Mouse (Mus musculus): ENCODE measurements around the gene Rgs6. TPM values are rescaled to one million over a fixed set of nuclear protein-coding genes. Genes with fewer than 3 reads are reported as not detected.

The Rgs6 gene
- polyA plus RNA-seq, 1 experiment from 2014 or later, result 14.3 TPM

- Histone ChIP-seq H3K4me3 (ENCODE audit: low read depth, low read length) (no peak overlapping the region), H3K27me3 (ENCODE audit: control insufficient read depth, insufficient read depth, low read length) (no peaks in the 10 kb centered on the region), H3K9ac (ENCODE audit: low read depth, low read length) (no peak overlapping the region), H3K9me3 (replicated peaks; ENCODE audit: control insufficient read depth, low read length) (no peaks in the 10 kb centered on the region), H3K36me3 (ENCODE audit: control insufficient read depth, insufficient read depth, low read length) (no peaks in the 10 kb centered on the region), H3K27ac (ENCODE audit: low read depth, low read length) (no peak overlapping the region), H3K4me2 (no peak overlapping the region), H3K4me1 (ENCODE audit: control insufficient read depth, insufficient read depth, low read length) (no peaks in the 10 kb centered on the region)
- no peak for ATAC-seq (replicated peaks; ENCODE audit: insufficient number of reproducible peaks, low FRiP score, low TSS enrichment)
Measured at GRCm38 (mm10) chr12:82710376-82710775, 122.3 kb downstream of the Rgs6 start.

- ATAC-seq (replicated peaks; ENCODE audit: insufficient number of reproducible peaks, low FRiP score, low TSS enrichment), result no peak
- Histone ChIP-seq H3K4me1 (ENCODE audit: control insufficient read depth, insufficient read depth, low read length) (no peaks in the 10 kb centered on the region), H3K36me3 (ENCODE audit: control insufficient read depth, insufficient read depth, low read length) (no peaks in the 10 kb centered on the region), H3K4me2 (no peak overlapping the region), H3K9me3 (replicated peaks; ENCODE audit: control insufficient read depth, low read length) (no peaks in the 10 kb centered on the region), H3K27ac (ENCODE audit: low read depth, low read length) (no peak overlapping the region), H3K27me3 (ENCODE audit: control insufficient read depth, insufficient read depth, low read length) (no peaks in the 10 kb centered on the region), H3K9ac (ENCODE audit: low read depth, low read length) (no peak overlapping the region), H3K4me3 (ENCODE audit: low read depth, low read length) (no peak overlapping the region)
- WGBS (ENCODE audit: insufficient replicate concordance), result 53% methylated on average over 2 of the region's 2 CpGs
Measured at GRCm38 (mm10) chr12:82714284-82714683, 126.2 kb downstream of the Rgs6 start.

GRCm38 (mm10) chr12:82723017-82723540 lies 135.0 kb downstream of the Rgs6 start:
- no peak overlapping the region for H3K4me3 ChIP-seq (ENCODE audit: low read depth, low read length)
- WGBS (ENCODE audit: insufficient replicate concordance), result 53% methylated on average over 8 of the region's 8 CpGs

DNA sequence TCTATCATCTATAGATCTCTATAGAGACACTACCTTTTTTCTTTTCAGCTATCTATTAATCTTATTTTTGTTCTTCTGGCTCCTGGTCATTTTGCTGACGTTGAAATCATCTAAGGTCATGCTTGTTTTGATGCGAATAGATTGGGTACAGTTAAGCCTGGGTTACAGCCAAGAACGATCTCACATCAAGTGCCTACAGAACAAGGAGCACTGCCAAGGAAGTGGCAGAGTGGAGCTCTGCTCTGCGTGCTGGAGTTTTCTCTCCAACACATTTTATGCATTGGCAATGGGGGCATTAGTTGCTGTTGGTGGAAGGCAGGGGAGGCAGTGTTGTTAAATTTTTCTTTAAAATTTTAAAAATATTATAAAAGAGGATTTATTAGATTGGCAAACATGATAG lies 138.2 kb downstream of the Rgs6 start:
- 91% methylated on average over 4 of the region's 4 CpGs for WGBS (ENCODE audit: insufficient replicate concordance)
- H3K9me3 ChIP-seq (replicated peaks; ENCODE audit: control insufficient read depth, low read length), result no peaks in the 10 kb centered on the region
- ATAC-seq (replicated peaks; ENCODE audit: insufficient number of reproducible peaks, low FRiP score, low TSS enrichment), result no peak

More at GRCm38 (mm10) chr12:82723017-82723540, 135.0 kb downstream of the Rgs6 start:
- Histone ChIP-seq H3K4me2 (no peak overlapping the region), H3K4me1 (ENCODE audit: control insufficient read depth, insufficient read depth, low read length) (no peaks in the 10 kb centered on the region; the same call in 1 of the 2 replicates), H3K36me3 (ENCODE audit: control insufficient read depth, insufficient read depth, low read length) (no peaks in the 10 kb centered on the region), H3K27me3 (ENCODE audit: control insufficient read depth, insufficient read depth, low read length) (no peaks in the 10 kb centered on the region), H3K9ac (ENCODE audit: low read depth, low read length) (no peak overlapping the region), H3K27ac (ENCODE audit: low read depth, low read length) (peak overlapping the region; percentile 60), H3K9me3 (replicated peaks; ENCODE audit: control insufficient read depth, low read length) (no peaks in the 10 kb centered on the region)
- ATAC-seq (replicated peaks; ENCODE audit: insufficient number of reproducible peaks, low FRiP score, low TSS enrichment), result peak; percentile 42; the same call in 1 of the 2 replicates

GRCm38 (mm10) chr12:82731587-82731986 lies 143.5 kb downstream of the Rgs6 start:
- Histone ChIP-seq H3K4me3 (ENCODE audit: low read depth, low read length) (no peak overlapping the region), H3K9ac (ENCODE audit: low read depth, low read length) (no peak overlapping the region), H3K36me3 (ENCODE audit: control insufficient read depth, insufficient read depth, low read length) (no peaks in the 10 kb centered on the region), H3K9me3 (replicated peaks; ENCODE audit: control insufficient read depth, low read length) (no peaks in the 10 kb centered on the region), H3K27me3 (ENCODE audit: control insufficient read depth, insufficient read depth, low read length) (no peaks in the 10 kb centered on the region), H3K27ac (ENCODE audit: low read depth, low read length) (no peak overlapping the region), H3K4me2 (no peak overlapping the region), H3K4me1 (ENCODE audit: control insufficient read depth, insufficient read depth, low read length) (no peaks in the 10 kb centered on the region)
- no peak for ATAC-seq (replicated peaks; ENCODE audit: insufficient number of reproducible peaks, low FRiP score, low TSS enrichment)
- 39% methylated on average over 7 of the region's 7 CpGs for WGBS (ENCODE audit: insufficient replicate concordance)

More for the DNA sequence above, 138.2 kb downstream of the Rgs6 start:
- no peak overlapping the region for H3K9ac ChIP-seq (ENCODE audit: low read depth, low read length)
- no peak overlapping the region for H3K27ac ChIP-seq (ENCODE audit: low read depth, low read length)
- no peaks in the 10 kb centered on the region for H3K27me3 ChIP-seq (ENCODE audit: control insufficient read depth, insufficient read depth, low read length)
- no peaks in the 10 kb centered on the region for H3K36me3 ChIP-seq (ENCODE audit: control insufficient read depth, insufficient read depth, low read length)
- no peak overlapping the region for H3K4me3 ChIP-seq (ENCODE audit: low read depth, low read length)
- H3K4me1 ChIP-seq (ENCODE audit: control insufficient read depth, insufficient read depth, low read length), result no peaks in the 10 kb centered on the region; the same call in 1 of the 2 replicates
- no peak overlapping the region for H3K4me2 ChIP-seq

GRCm38 (mm10) chr12:82742955-82743354 lies 154.9 kb downstream of the Rgs6 start:
- Histone ChIP-seq H3K9ac (ENCODE audit: low read depth, low read length) (no peak overlapping the region), H3K4me1 (ENCODE audit: control insufficient read depth, insufficient read depth, low read length) (peaks cover 5% of the 10 kb centered on the region; the same call in 1 of the 2 replicates), H3K4me2 (no peak overlapping the region), H3K9me3 (replicated peaks; ENCODE audit: control insufficient read depth, low read length) (no peaks in the 10 kb centered on the region), H3K4me3 (ENCODE audit: low read depth, low read length) (no peak overlapping the region), H3K27ac (ENCODE audit: low read depth, low read length) (no peak overlapping the region), H3K27me3 (ENCODE audit: control insufficient read depth, insufficient read depth, low read length) (no peaks in the 10 kb centered on the region), H3K36me3 (ENCODE audit: control insufficient read depth, insufficient read depth, low read length) (no peaks in the 10 kb centered on the region)
- WGBS (ENCODE audit: insufficient replicate concordance), result 67% methylated on average over 3 of the region's 3 CpGs
- ATAC-seq (replicated peaks; ENCODE audit: insufficient number of reproducible peaks, low FRiP score, low TSS enrichment), result no peak

- Histone ChIP-seq H3K9ac (ENCODE audit: low read depth, low read length) (no peak overlapping the region), H3K9me3 (replicated peaks; ENCODE audit: control insufficient read depth, low read length) (no peaks in the 10 kb centered on the region), H3K27ac (ENCODE audit: low read depth, low read length) (no peak overlapping the region), H3K4me3 (ENCODE audit: low read depth, low read length) (no peak overlapping the region), H3K27me3 (ENCODE audit: control insufficient read depth, insufficient read depth, low read length) (no peaks in the 10 kb centered on the region), H3K36me3 (ENCODE audit: control insufficient read depth, insufficient read depth, low read length) (no peaks in the 10 kb centered on the region), H3K4me2 (no peak overlapping the region), H3K4me1 (ENCODE audit: control insufficient read depth, insufficient read depth, low read length) (peaks cover 5% of the 10 kb centered on the region; the same call in 1 of the 2 replicates)
- ATAC-seq (replicated peaks; ENCODE audit: insufficient number of reproducible peaks, low FRiP score, low TSS enrichment), result no peak
- 66% methylated on average over 3 of the region's 3 CpGs for WGBS (ENCODE audit: insufficient replicate concordance)
Measured at GRCm38 (mm10) chr12:82744026-82744425, 155.9 kb downstream of the Rgs6 start.

DNA sequence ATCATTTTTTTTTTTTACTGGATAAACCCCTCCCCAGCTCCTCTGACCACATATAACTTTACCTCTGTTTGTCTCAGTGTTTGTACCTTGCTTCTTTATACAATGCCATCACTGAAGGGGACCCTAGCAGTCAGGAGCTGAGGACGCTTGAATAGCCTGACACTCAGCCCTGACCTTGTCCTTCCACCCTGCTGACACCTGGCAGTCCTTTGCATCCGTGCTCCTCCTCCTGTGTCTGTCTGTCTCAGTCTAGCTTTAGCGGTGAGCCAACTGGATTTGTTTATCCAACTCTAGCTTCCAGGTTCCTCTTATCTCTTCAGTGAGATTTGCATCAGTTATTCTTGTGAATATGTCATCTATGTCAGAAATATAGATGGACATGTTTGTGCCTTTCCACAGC lies 156.7 kb downstream of the Rgs6 start:
- no peaks in the 10 kb centered on the region for H3K9me3 ChIP-seq (replicated peaks; ENCODE audit: control insufficient read depth, low read length)
- H3K9ac ChIP-seq (ENCODE audit: low read depth, low read length), result no peak overlapping the region
- H3K36me3 ChIP-seq (ENCODE audit: control insufficient read depth, insufficient read depth, low read length), result no peaks in the 10 kb centered on the region
- no peak overlapping the region for H3K4me3 ChIP-seq (ENCODE audit: low read depth, low read length)
- peaks cover 5% of the 10 kb centered on the region; the same call in 1 of the 2 replicates for H3K4me1 ChIP-seq (ENCODE audit: control insufficient read depth, insufficient read depth, low read length)
- H3K27me3 ChIP-seq (ENCODE audit: control insufficient read depth, insufficient read depth, low read length), result no peaks in the 10 kb centered on the region
- WGBS (ENCODE audit: insufficient replicate concordance), result 43% methylated on average over 3 of the region's 3 CpGs
- no peak overlapping the region for H3K27ac ChIP-seq (ENCODE audit: low read depth, low read length)
- ATAC-seq (replicated peaks; ENCODE audit: insufficient number of reproducible peaks, low FRiP score, low TSS enrichment), result no peak
- H3K4me2 ChIP-seq, result no peak overlapping the region

DNA sequence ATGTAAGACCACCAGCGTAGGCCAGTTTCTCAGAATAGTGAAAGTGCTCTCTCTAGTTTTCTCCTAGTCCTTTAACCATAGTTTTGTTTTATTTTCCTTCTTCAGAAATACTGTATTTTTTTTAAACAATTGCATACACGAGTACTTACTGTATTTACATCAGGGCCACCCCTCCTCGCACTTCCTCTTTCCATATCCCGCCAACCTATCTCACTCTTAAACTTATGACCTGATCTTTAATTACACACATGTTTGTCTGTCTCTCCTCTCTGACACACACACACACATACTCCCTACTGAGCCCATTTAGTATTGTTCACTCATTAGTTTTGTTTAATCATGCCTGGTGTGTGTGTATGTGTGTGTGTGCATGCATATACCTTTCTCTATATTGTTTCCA lies 159.0 kb downstream of the Rgs6 start:
- ATAC-seq (replicated peaks; ENCODE audit: insufficient number of reproducible peaks, low FRiP score, low TSS enrichment), result no peak

More for the DNA sequence above, 159.0 kb downstream of the Rgs6 start:
- WGBS (ENCODE audit: insufficient replicate concordance), result 88% methylated on average over 4 of the region's 4 CpGs
- H3K9me3 ChIP-seq (replicated peaks; ENCODE audit: control insufficient read depth, low read length), result no peaks in the 10 kb centered on the region
- H3K4me2 ChIP-seq, result no peak overlapping the region
- no peak overlapping the region for H3K27ac ChIP-seq (ENCODE audit: low read depth, low read length)
- no peak overlapping the region for H3K9ac ChIP-seq (ENCODE audit: low read depth, low read length)
- no peak overlapping the region for H3K4me3 ChIP-seq (ENCODE audit: low read depth, low read length)
- H3K4me1 ChIP-seq (ENCODE audit: control insufficient read depth, insufficient read depth, low read length), result peaks cover 13% of the 10 kb centered on the region; the same call in 1 of the 2 replicates
- no peaks in the 10 kb centered on the region for H3K27me3 ChIP-seq (ENCODE audit: control insufficient read depth, insufficient read depth, low read length)
- no peaks in the 10 kb centered on the region for H3K36me3 ChIP-seq (ENCODE audit: control insufficient read depth, insufficient read depth, low read length)
